Mouse (Mus musculus) ES-Bruce4 (cell line): ENCODE data around the gene Kmt2a. TPM values are rescaled to one million over a fixed set of nuclear protein-coding genes. Genes with fewer than 3 reads are reported as not detected.

Experiments
- H3K27ac ChIP-seq: 2 replicates; pipeline ENCODE4 v1.5.1; 2012; ENCODE audit warnings: low read length, inconsistent platforms; ENCODE audit not compliant: insufficient read depth
- H3K27me3 ChIP-seq: 2 replicates; pipeline ENCODE4 v1.6.1; 2012; ENCODE audit warnings: mild to moderate bottlenecking, low read length, inconsistent platforms; ENCODE audit not compliant: control insufficient read depth, poor library complexity, insufficient read depth, severe bottlenecking
- H3K36me3 ChIP-seq: 2 replicates; pipeline ENCODE4 v1.6.1; 2012; ENCODE audit warnings: inconsistent platforms, mild to moderate bottlenecking, low read length, moderate library complexity; ENCODE audit not compliant: control insufficient read depth, poor library complexity, insufficient read depth, severe bottlenecking
- H3K4me1 ChIP-seq: one replicate; pipeline ENCODE4 v1.8.1; 2011; ENCODE audit warnings: low read length; ENCODE audit not compliant: control insufficient read depth, insufficient read depth
- H3K4me3 ChIP-seq: 2 replicates; pipeline ENCODE4 v1.5.1; 2011; ENCODE audit warnings: low read depth, mild to moderate bottlenecking, low read length
- H3K9ac ChIP-seq: 2 replicates; pipeline ENCODE4 v1.6.1; 2012; ENCODE audit warnings: low read depth, mild to moderate bottlenecking, inconsistent platforms; ENCODE audit not compliant: poor library complexity, severe bottlenecking
- H3K9me3 ChIP-seq: replicated peaks from 2 replicates; pipeline ENCODE4 v1.6.1; 2012; ENCODE audit warnings: mild to moderate bottlenecking, low read length, inconsistent platforms; ENCODE audit not compliant: control insufficient read depth, poor library complexity, insufficient read depth, severe bottlenecking
- CTCF ChIP-seq: IDR thresholded peaks from one replicate; pipeline ENCODE4 v1.8.1; 2011; ENCODE audit warnings: low read depth, low read length
- EP300 ChIP-seq: IDR thresholded peaks from 2 replicates; pipeline ENCODE4 v1.6.1; 2011; ENCODE audit warnings: low read depth, low read length; ENCODE audit not compliant: insufficient read depth
- POLR2A ChIP-seq: IDR thresholded peaks from one replicate; pipeline ENCODE4 v1.8.1; 2011; ENCODE audit warnings: low read length; ENCODE audit not compliant: insufficient read depth
- polyA plus RNA-seq: library from polyadenylated mRNA; stranded (reverse); fragments of >200 nt; gene quantifications from 2 replicates; pipeline ENCODE4 v1.2.4, GENCODE M21; 2011; ENCODE audit warnings: low read depth; ENCODE audit not compliant: missing spikeins, insufficient read depth, insufficient read length

Gene Kmt2a
- polyA plus RNA-seq, 1 experiment = 71.4 TPM

- TF ChIP-seq CTCF (no peak), POLR2A (peak; percentile 43), EP300 (no peak)
- no peaks in the 10 kb centered on the region for H3K27me3 ChIP-seq
- no peak within 1 kb of the TSS for H3K27ac ChIP-seq
These were observed 81.8 kb downstream of the Kmt2a start, which contains the start of gene Tmem25 for GRCm38 (mm10) chr9:44799102-44799957. TSS of gene Tmem25 (minus strand) at chr9:44799307.

GRCm38 (mm10) chr9:44798298-44798697, 82.8 kb downstream of the Kmt2a start:
- Histone ChIP-seq H3K27ac (no peak overlapping the region), H3K27me3 (no peaks in the 10 kb centered on the region), H3K36me3 (no peaks in the 10 kb centered on the region), H3K9ac (no peak overlapping the region), H3K4me3 (no peak overlapping the region), H3K4me1 (no peaks in the 10 kb centered on the region), H3K9me3 (no peaks in the 10 kb centered on the region)
- no peak for TF ChIP-seq CTCF
- no peak for TF ChIP-seq EP300
- TF ChIP-seq POLR2A = no peak

More at GRCm38 (mm10) chr9:44799102-44799957, 81.8 kb downstream of the Kmt2a start, which contains the start of gene Tmem25:
- Histone ChIP-seq H3K36me3 (no peaks in the 10 kb centered on the region), H3K9ac (peak within 1 kb of the TSS; percentile 53), H3K4me3 (peak within 1 kb of the TSS; percentile 61), H3K9me3 (no peaks in the 10 kb centered on the region), H3K4me1 (no peaks in the 10 kb centered on the region)

- no peaks in the 10 kb centered on the region for H3K4me1 ChIP-seq
- no peak overlapping the region for H3K4me3 ChIP-seq
- H3K9ac ChIP-seq = no peak overlapping the region
- no peak overlapping the region for H3K27ac ChIP-seq
- TF ChIP-seq EP300 (no peak), POLR2A (no peak), CTCF (no peak)
- H3K9me3 ChIP-seq = no peaks in the 10 kb centered on the region
- H3K36me3 ChIP-seq = peaks cover 39% of the 10 kb centered on the region
- H3K27me3 ChIP-seq = no peaks in the 10 kb centered on the region
These were observed 88.3 kb downstream of the Kmt2a start for GRCm38 (mm10) chr9:44792842-44793241.

DNA sequence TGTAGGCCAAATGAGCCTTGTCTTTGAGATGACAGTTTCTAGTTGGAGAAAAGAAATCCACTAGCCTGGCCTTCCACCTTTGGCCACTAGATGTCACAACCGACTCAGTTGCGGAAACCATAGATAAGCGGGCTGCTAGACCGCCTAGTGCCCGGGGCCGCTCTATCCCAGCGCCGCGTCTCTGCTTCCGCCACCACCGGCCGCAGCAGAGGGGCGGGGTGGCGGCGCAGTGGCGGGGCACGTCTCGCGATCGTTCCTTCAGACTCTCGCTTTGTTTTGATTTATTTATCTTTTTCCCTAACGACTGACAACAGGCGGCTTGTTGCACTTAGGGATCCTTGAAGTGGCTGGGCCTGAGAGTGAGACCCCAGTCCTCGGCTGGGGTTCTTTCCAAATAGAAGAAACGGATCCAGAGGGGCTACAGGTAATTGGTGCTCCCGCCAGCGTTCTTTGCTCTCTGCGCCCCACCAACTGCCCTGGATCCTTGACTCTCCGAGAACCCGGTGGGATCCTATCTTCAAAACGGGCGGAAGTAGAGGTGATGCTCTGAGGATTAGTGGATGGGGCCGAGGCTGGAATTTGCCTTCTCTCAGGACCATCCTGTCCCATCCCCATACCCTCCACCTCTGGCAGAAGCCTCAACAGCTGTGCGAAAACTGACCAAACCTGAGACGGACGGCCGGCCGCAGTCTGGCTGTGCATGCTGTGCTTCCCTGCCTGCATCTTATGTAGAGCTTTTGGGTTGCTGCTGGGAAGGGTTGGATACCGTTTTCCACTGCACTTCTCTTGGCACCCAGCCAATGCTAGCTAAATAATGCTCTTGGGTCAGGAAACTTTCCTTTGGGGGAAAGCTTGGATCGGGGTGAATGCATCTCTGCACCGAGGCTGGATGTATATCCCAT, 108.1 kb downstream of the Kmt2a start:
- Histone ChIP-seq H3K9me3 (no peaks in the 10 kb centered on the region), H3K9ac (peak overlapping the region; percentile 80), H3K27ac (peak overlapping the region; percentile 100), H3K4me3 (peak overlapping the region; percentile 94), H3K36me3 (peaks cover 27% of the 10 kb centered on the region), H3K27me3 (no peaks in the 10 kb centered on the region), H3K4me1 (no peaks in the 10 kb centered on the region)
- TF ChIP-seq EP300 (peak; percentile 86), CTCF (peak; percentile 58), POLR2A (peak; percentile 65)

DNA sequence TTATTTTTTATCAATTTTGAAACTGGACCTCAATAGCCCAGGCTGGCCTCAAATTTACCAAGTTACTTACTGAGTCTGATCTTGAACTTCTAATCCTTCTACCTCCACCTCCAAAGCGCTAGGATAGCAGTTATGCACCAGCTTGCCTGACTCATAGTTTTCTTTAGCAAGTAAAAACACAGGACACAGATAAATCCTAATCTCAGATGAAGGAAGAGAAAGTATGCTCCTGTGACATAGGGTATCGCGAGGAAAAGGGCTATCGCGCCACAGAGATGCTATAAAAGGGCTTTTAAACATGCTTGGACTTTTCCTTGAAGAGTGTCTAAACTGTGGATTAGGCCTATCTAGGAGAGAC, 108.7 kb downstream of the Kmt2a start:
- Histone ChIP-seq H3K27ac (peak overlapping the region; percentile 100), H3K4me3 (no peak overlapping the region)

More for the DNA sequence above, 108.7 kb downstream of the Kmt2a start:
- TF ChIP-seq CTCF (no peak), POLR2A (no peak), EP300 (no peak)
- Histone ChIP-seq H3K9me3 (no peaks in the 10 kb centered on the region), H3K36me3 (peaks cover 24% of the 10 kb centered on the region), H3K27me3 (no peaks in the 10 kb centered on the region), H3K9ac (peak overlapping the region; percentile 39; the same call in 1 of the 2 replicates), H3K4me1 (no peaks in the 10 kb centered on the region)
